Mouse (Mus musculus): ENCODE data around the gene Twnk. TPM values are rescaled to one million over a fixed set of nuclear protein-coding genes. Genes with fewer than 3 reads are reported as not detected.
A peak's percentile ranks its signal among the peaks of the same experiment; 100 is the strongest.

Twnk gene
- total and polyA plus RNA-seq, 3 experiments: 12.4 to 30.1 (median 18.9) TPM

- Histone ChIP-seq H3K79me2 (replicated peaks; ENCODE audit: control insufficient read depth, extremely low read depth, insufficient read depth, poor library complexity, severe bottlenecking) (no peaks in the 10 kb centered on the region), H3K27me3 (replicated peaks) (peaks cover 41% of the 10 kb centered on the region), H3K36me3 (replicated peaks in 1 of 2; ENCODE audit: control insufficient read depth in 1 of 2, insufficient read depth in 1 of 2, low read length in 1 of 2) (peaks cover 9 to 35% of the 10 kb centered on the region in 2 experiments), H3K4me2 (ENCODE audit: insufficient read depth, low read depth, poor library complexity, severe bottlenecking) (peak overlapping the region; percentile 45), H3K27ac (ENCODE audit: insufficient read depth, low read depth) (no peak overlapping the region), H3K9me3 (replicated peaks; ENCODE audit: low read length) (no peaks in the 10 kb centered on the region), H3K9ac (ENCODE audit: insufficient read depth, low read depth) (peak overlapping the region; percentile 50), H3K4me3 (replicated peaks in 1 of 3; ENCODE audit: low read depth in 2 of 3, low read length in 2 of 3, poor library complexity in 1 of 3) (peak overlapping the region; percentile 65 to 93 (median 70)), H3K4me1 (ENCODE audit: control insufficient read depth in 1 of 2, insufficient read depth in 2 of 2) (peaks cover 4 to 26% of the 10 kb centered on the region in 2 experiments; a peak in 3 of 4 replicates)
- peak; percentile 53 for DNase-seq (ENCODE audit: extremely low read depth)
- dilution Hi-C loops (cut with MboI; ENCODE audit: extremely low pct_ligation_motif_present, extremely low pct_unique_long_range_greater_than_20kb, low sequenced_read_pairs): no loop called here
- in situ Hi-C loops (cut with MboI; ENCODE audit: low pct_ligation_motif_present, low pct_unique_long_range_greater_than_20kb, low sequenced_read_pairs): loop anchor here (25.0 kb wide), 1 partner anchor 461 kb away; no protein-coding TSS in a partner anchor
- peak; percentile 13; the same call in 1 of the 2 replicates for TF ChIP-seq MXI1 (IDR thresholded peaks at IDR 0.05; ENCODE audit: low read depth, low read length)
- no peak for TF ChIP-seq POLR2AphosphoS2 (IDR thresholded peaks at IDR 0.05; ENCODE audit: low read depth, low read length)
- 0 out of 2 replicates have a peak, but pooled peaks have one; percentile 19 for TF ChIP-seq IRF4 (IDR thresholded peaks at IDR 0.05; ENCODE audit: low read depth, low read length)
Observed at GRCm38 (mm10) chr19:45047935-45048643, 42.6 kb downstream of the Twnk start.

GRCm38 (mm10) chr19:45048644-45049365 is 43.3 kb downstream of the Twnk start:
- no peaks in the 10 kb centered on the region for H3K79me2 ChIP-seq (replicated peaks; ENCODE audit: control insufficient read depth, extremely low read depth, insufficient read depth, poor library complexity, severe bottlenecking)
- TF ChIP-seq JUND (conservative IDR thresholded peaks at IDR 0.05; ENCODE audit: low read depth, low read length): no peak
- TF ChIP-seq EP300 (IDR thresholded peaks at IDR 0.05; ENCODE audit: low read length): no peak
- TF ChIP-seq PAX5 (IDR thresholded peaks at IDR 0.05; ENCODE audit: low read length): no peak
- no peak for TF ChIP-seq ELF1 (IDR thresholded peaks at IDR 0.05; ENCODE audit: low read depth, low read length)
- TF ChIP-seq E2F4 (IDR thresholded peaks at IDR 0.05; ENCODE audit: insufficient replicate concordance, low read depth, low read length): no peak
- peak overlapping the region; percentile 45; the same call in 1 of the 2 replicates for H3K4me2 ChIP-seq (ENCODE audit: insufficient read depth, low read depth, poor library complexity, severe bottlenecking)
- DNase-seq (ENCODE audit: extremely low read depth): no peak
- dilution Hi-C loops (cut with MboI; ENCODE audit: extremely low pct_ligation_motif_present, extremely low pct_unique_long_range_greater_than_20kb, low sequenced_read_pairs): no loop called here
- peak overlapping the region; percentile 50; the same call in 1 of the 2 replicates for H3K9ac ChIP-seq (ENCODE audit: insufficient read depth, low read depth)
- peaks cover 12 to 41% of the 10 kb centered on the region in 2 experiments for H3K36me3 ChIP-seq (replicated peaks in 1 of 2; ENCODE audit: control insufficient read depth in 1 of 2, insufficient read depth in 1 of 2, low read length in 1 of 2)
- peaks cover 33% of the 10 kb centered on the region for H3K27me3 ChIP-seq (replicated peaks)
- no peaks in the 10 kb centered on the region for H3K9me3 ChIP-seq (replicated peaks; ENCODE audit: low read length)
- peaks cover 4 to 26% of the 10 kb centered on the region in 2 experiments; a peak in 3 of 4 replicates for H3K4me1 ChIP-seq (ENCODE audit: control insufficient read depth in 1 of 2, insufficient read depth in 2 of 2)
- H3K27ac ChIP-seq (ENCODE audit: insufficient read depth, low read depth): no peak overlapping the region
- peak overlapping the region in 1 of 3 experiments; percentile 93 for H3K4me3 ChIP-seq (replicated peaks in 1 of 3; ENCODE audit: low read depth in 2 of 3, low read length in 2 of 3, poor library complexity in 1 of 3)
- in situ Hi-C loops (cut with MboI; ENCODE audit: low pct_ligation_motif_present, low pct_unique_long_range_greater_than_20kb, low sequenced_read_pairs): loop anchor here (25.0 kb wide), 1 partner anchor 462 kb away; no protein-coding TSS in a partner anchor

- H3K9me3 ChIP-seq (replicated peaks; ENCODE audit: low read length): no peaks in the 10 kb centered on the region
- peaks cover 13 to 44% of the 10 kb centered on the region in 2 experiments for H3K36me3 ChIP-seq (replicated peaks in 1 of 2; ENCODE audit: control insufficient read depth in 1 of 2, insufficient read depth in 1 of 2, low read length in 1 of 2)
- in situ Hi-C loops (cut with MboI; ENCODE audit: low pct_ligation_motif_present, low pct_unique_long_range_greater_than_20kb, low sequenced_read_pairs): loop anchor here (25.0 kb wide), 1 partner anchor 462 kb away; no protein-coding TSS in a partner anchor
- H3K9ac ChIP-seq (ENCODE audit: insufficient read depth, low read depth): no peak overlapping the region
- dilution Hi-C loops (cut with MboI; ENCODE audit: extremely low pct_ligation_motif_present, extremely low pct_unique_long_range_greater_than_20kb, low sequenced_read_pairs): no loop called here
- H3K4me2 ChIP-seq (ENCODE audit: insufficient read depth, low read depth, poor library complexity, severe bottlenecking): no peak overlapping the region
- no peak for DNase-seq (ENCODE audit: extremely low read depth)
- H3K27ac ChIP-seq (ENCODE audit: insufficient read depth, low read depth): no peak overlapping the region
- H3K4me1 ChIP-seq (ENCODE audit: control insufficient read depth in 1 of 2, insufficient read depth in 2 of 2): peaks cover 4 to 26% of the 10 kb centered on the region in 2 experiments; a peak in 3 of 4 replicates
- no peak overlapping the region for H3K4me3 ChIP-seq (replicated peaks in 1 of 3; ENCODE audit: low read depth in 2 of 3, low read length in 2 of 3, poor library complexity in 1 of 3)
- TF ChIP-seq MYC (IDR thresholded peaks at IDR 0.05; ENCODE audit: low read depth, low read length) (no peak), USF2 (conservative IDR thresholded peaks at IDR 0.05; ENCODE audit: low read depth, low read length) (no peak), KAT2A (IDR thresholded peaks at IDR 0.05; ENCODE audit: insufficient replicate concordance, low read length) (no peak), TBP (conservative IDR thresholded peaks at IDR 0.05; ENCODE audit: low read depth, low read length) (no peak), SIN3A (IDR thresholded peaks at IDR 0.05; ENCODE audit: low read length) (no peak), USF1 (IDR thresholded peaks at IDR 0.05; ENCODE audit: low read depth, low read length) (no peak), E2F4 (IDR thresholded peaks at IDR 0.05; ENCODE audit: insufficient replicate concordance, low read depth, low read length) (no peak), RAD21 (IDR thresholded peaks at IDR 0.05; ENCODE audit: low read depth, low read length) (no peak), ZKSCAN1 (IDR thresholded peaks at IDR 0.05; ENCODE audit: borderline replicate concordance, low read depth, low read length) (no peak), UBTF (IDR thresholded peaks at IDR 0.05; ENCODE audit: low read depth, low read length) (no peak), BHLHE40 (IDR thresholded peaks at IDR 0.05; ENCODE audit: low read depth, low read length) (no peak), JUND (conservative IDR thresholded peaks at IDR 0.05; ENCODE audit: low read depth, low read length) (no peak), MEF2A (IDR thresholded peaks at IDR 0.05; ENCODE audit: borderline replicate concordance, low read depth, low read length) (no peak)
- H3K79me2 ChIP-seq (replicated peaks; ENCODE audit: control insufficient read depth, extremely low read depth, insufficient read depth, poor library complexity, severe bottlenecking): no peaks in the 10 kb centered on the region
- H3K27me3 ChIP-seq (replicated peaks): peaks cover 28% of the 10 kb centered on the region
Observed at GRCm38 (mm10) chr19:45049523-45049922, 44.1 kb downstream of the Twnk start.
